In genomic region chr2:125055316-125055903, GRCm38 (mm10) we compare ENCODE assay signal across 16 mouse cellular contexts. TPM values are rescaled to one million over a fixed set of nuclear protein-coding genes. Genes with fewer than 3 reads are reported as not detected.
DNase-seq lines count a peak whose midpoint lies in the region; ATAC-seq and TF ChIP-seq lines count a peak whose summit lies in the region.
"Had no signal": no experiment of that assay in that cellular context is flagged by ENCODE, and none has a peak within 500 bp of the region (broad histone marks: within the 10 kb centered on the region; RNA-seq: fewer than 3 reads in every experiment).

No protein-coding gene starts in this region.

- DNase-seq in forebrain, postnatal 0 days: peak; percentile 14
- no peak for DNase-seq in liver, embryonic 14.5 days (ENCODE audit: low read depth in 3 of 3, low spot score in 3 of 3)
- DNase-seq in ES-E14 (ENCODE audit: low read depth, low spot score): no peak
- peak; percentile 12 for DNase-seq in induced T-regulatory cell, adult 2 months (ENCODE audit: low read depth)
- DNase-seq in urinary bladder, postnatal 10 days (ENCODE audit: low spot score): no peak
- DNase-seq in urinary bladder, postnatal 25 days (ENCODE audit: low spot score): no peak
- DNase-seq: adrenal gland, postnatal 25 days; cerebellum, adult 11-12 months; kidney, postnatal 10 days; left cerebral cortex, postnatal 4 days; thymus, adult 2 months had no signal

- H3K9me3 ChIP-seq in forebrain, postnatal 0 days (ENCODE audit: low read length): no peaks in the 10 kb centered on the region
- H3K9me3 ChIP-seq in forebrain, embryonic 16.5 days (ENCODE audit: control insufficient read depth, low read length): no peaks in the 10 kb centered on the region
- H3K9me3 ChIP-seq in liver, embryonic 14.5 days (ENCODE audit: control insufficient read depth, low read length): no peaks in the 10 kb centered on the region
- no peaks in the 10 kb centered on the region for H3K9me3 ChIP-seq in liver, embryonic 12.5 days (replicated peaks)
- no peaks in the 10 kb centered on the region for H3K9me3 ChIP-seq in ES-E14 (ENCODE audit: control insufficient read depth, insufficient read depth, low read depth, low read length)
- H3K9me3 ChIP-seq: lung, embryonic 15.5 days; midbrain, embryonic 13.5 days; neural tube, embryonic 12.5 days had no signal

- H3K36me3 ChIP-seq in forebrain, postnatal 0 days (ENCODE audit: insufficient read depth): no peaks in the 10 kb centered on the region
- no peaks in the 10 kb centered on the region for H3K36me3 ChIP-seq in forebrain, embryonic 16.5 days (ENCODE audit: control insufficient read depth, insufficient read depth)
- no peaks in the 10 kb centered on the region for H3K36me3 ChIP-seq in liver, embryonic 14.5 days (replicated peaks; ENCODE audit: control insufficient read depth, insufficient read depth, low read depth)
- H3K36me3 ChIP-seq in liver, embryonic 12.5 days: no peaks in the 10 kb centered on the region
- H3K36me3 ChIP-seq in ES-E14 (ENCODE audit: control insufficient read depth, insufficient read depth, low read length, poor library complexity, severe bottlenecking): no peaks in the 10 kb centered on the region
- H3K36me3 ChIP-seq: lung, embryonic 15.5 days; midbrain, embryonic 13.5 days; neural tube, embryonic 12.5 days had no signal

- H3K27ac ChIP-seq in forebrain, postnatal 0 days (ENCODE audit: low read depth, low read length): no peak overlapping the region
- H3K27ac ChIP-seq in forebrain, embryonic 16.5 days (ENCODE audit: low read length): no peak overlapping the region
- no peak overlapping the region for H3K27ac ChIP-seq in liver, embryonic 14.5 days
- no peak overlapping the region for H3K27ac ChIP-seq in liver, embryonic 12.5 days
- H3K27ac ChIP-seq in ES-E14 (ENCODE audit: insufficient read depth, low read depth, low read length, poor library complexity, severe bottlenecking): no peak overlapping the region
- H3K27ac ChIP-seq: lung, embryonic 15.5 days; midbrain, embryonic 13.5 days; neural tube, embryonic 12.5 days had no signal

- no peak for TF ChIP-seq EP300 in liver, embryonic 14.5 days (IDR thresholded peaks at IDR 0.05; ENCODE audit: low read depth)

- H3K4me3 ChIP-seq in forebrain, postnatal 0 days (ENCODE audit: low read depth, low read length): no peak overlapping the region
- no peak overlapping the region for H3K4me3 ChIP-seq in forebrain, embryonic 16.5 days (replicated peaks; ENCODE audit: low read length)
- H3K4me3 ChIP-seq in liver, embryonic 14.5 days (ENCODE audit: insufficient read depth in 1 of 2, low read depth in 2 of 2, low read length in 2 of 2): no peak overlapping the region
- no peak overlapping the region for H3K4me3 ChIP-seq in liver, embryonic 12.5 days
- no peak overlapping the region for H3K4me3 ChIP-seq in ES-E14 (ENCODE audit: insufficient read depth in 1 of 2, low read depth in 1 of 2, low read length in 2 of 2, poor library complexity in 1 of 2, severe bottlenecking in 1 of 2)
- H3K4me3 ChIP-seq: lung, embryonic 15.5 days; midbrain, embryonic 13.5 days; neural tube, embryonic 12.5 days had no signal

- H3K9ac ChIP-seq in forebrain, postnatal 0 days: no peak overlapping the region
- H3K9ac ChIP-seq in forebrain, embryonic 16.5 days (replicated peaks; ENCODE audit: low read depth, low read length): no peak overlapping the region
- no peak overlapping the region for H3K9ac ChIP-seq in liver, embryonic 14.5 days (replicated peaks)
- H3K9ac ChIP-seq in liver, embryonic 12.5 days: no peak overlapping the region
- no peak overlapping the region for H3K9ac ChIP-seq in ES-E14 (ENCODE audit: insufficient read depth, low read depth, low read length, poor library complexity, severe bottlenecking)
- H3K9ac ChIP-seq: lung, embryonic 15.5 days; midbrain, embryonic 13.5 days; neural tube, embryonic 12.5 days had no signal

- 0 out of 2 replicates have a peak, but pooled peaks have one; percentile 27 for TF ChIP-seq CTCF in forebrain, postnatal 0 days (IDR thresholded peaks at IDR 0.05; ENCODE audit: low read depth)
- TF ChIP-seq CTCF in liver, embryonic 14.5 days (IDR thresholded peaks at IDR 0.05; ENCODE audit: low read depth): peak; percentile 36

- ATAC-seq in forebrain, postnatal 0 days: no peak
- ATAC-seq in forebrain, embryonic 16.5 days: no peak
- no peak for ATAC-seq in liver, embryonic 14.5 days (ENCODE audit: insufficient read depth)
- ATAC-seq in liver, embryonic 12.5 days: no peak
- ATAC-seq: midbrain, embryonic 13.5 days had no signal

- no peak overlapping the region for H3K4me2 ChIP-seq in forebrain, postnatal 0 days (ENCODE audit: low read depth)
- no peak overlapping the region for H3K4me2 ChIP-seq in forebrain, embryonic 16.5 days (ENCODE audit: low read length)
- H3K4me2 ChIP-seq in liver, embryonic 14.5 days (ENCODE audit: low read depth): no peak overlapping the region
- H3K4me2 ChIP-seq in liver, embryonic 12.5 days: no peak overlapping the region
- H3K4me2 ChIP-seq: lung, embryonic 15.5 days; midbrain, embryonic 13.5 days; neural tube, embryonic 12.5 days had no signal

- 73% methylated on average over 7 of the region's 7 CpGs for WGBS in forebrain, postnatal 0 days
- WGBS in forebrain, embryonic 16.5 days: 79% methylated on average over 7 of the region's 7 CpGs
- 68% methylated on average over 7 of the region's 7 CpGs for WGBS in liver, embryonic 14.5 days (ENCODE audit: insufficient replicate concordance)
- 76% methylated on average over 7 of the region's 7 CpGs for WGBS in liver, embryonic 12.5 days (ENCODE audit: insufficient replicate concordance)

- no peaks in the 10 kb centered on the region for H3K4me1 ChIP-seq in forebrain, postnatal 0 days (ENCODE audit: insufficient read depth)
- no peaks in the 10 kb centered on the region for H3K4me1 ChIP-seq in forebrain, embryonic 16.5 days (replicated peaks; ENCODE audit: control insufficient read depth, insufficient read depth, low read length)
- H3K4me1 ChIP-seq in liver, embryonic 14.5 days (replicated peaks; ENCODE audit: control insufficient read depth in 2 of 2, insufficient read depth in 2 of 2, low read length in 1 of 2): no peaks in the 10 kb centered on the region
- no peaks in the 10 kb centered on the region for H3K4me1 ChIP-seq in liver, embryonic 12.5 days
- no peaks in the 10 kb centered on the region for H3K4me1 ChIP-seq in ES-E14 (ENCODE audit: control insufficient read depth in 2 of 2, insufficient read depth in 2 of 2, low read length in 2 of 2, poor library complexity in 1 of 2)
- H3K4me1 ChIP-seq: lung, embryonic 15.5 days; midbrain, embryonic 13.5 days; neural tube, embryonic 12.5 days had no signal

- in situ Hi-C loops in ES-E14 (cut with MboI; ENCODE audit: low sequenced_read_pairs in 2 of 2, unreplicated experiment in 2 of 2): loop anchor here (10.0 kb wide), 1 partner anchor 139 kb away; no protein-coding TSS in a partner anchor

- no peaks in the 10 kb centered on the region for H3K27me3 ChIP-seq in forebrain, postnatal 0 days (ENCODE audit: insufficient read depth, low read length)
- H3K27me3 ChIP-seq in forebrain, embryonic 16.5 days (replicated peaks; ENCODE audit: control insufficient read depth, insufficient read depth, low read length): no peaks in the 10 kb centered on the region
- H3K27me3 ChIP-seq in liver, embryonic 14.5 days (ENCODE audit: control insufficient read depth, insufficient read depth, low read length): no peaks in the 10 kb centered on the region
- no peaks in the 10 kb centered on the region for H3K27me3 ChIP-seq in liver, embryonic 12.5 days (replicated peaks)
- H3K27me3 ChIP-seq: lung, embryonic 15.5 days; midbrain, embryonic 13.5 days; neural tube, embryonic 12.5 days had no signal

TF ChIP-seq in ES-E14, 5 proteins besides CTCF, POLR2A, EP300 and RAD21:
- TF ChIP-seq ZC3H11A (IDR thresholded peaks at IDR 0.05; ENCODE audit: borderline replicate concordance, low read depth, low read length) (peak; percentile 78), HCFC1 (IDR thresholded peaks at IDR 0.05; ENCODE audit: borderline replicate concordance, insufficient read depth, low read length) (no peak)

RNA-seq across cellular contexts. Expression of gene Slc24a5, which starts 12.5 kb away (rescaled TPM):
- 0.15 TPM in 1 of 2 replicates, not detected in the other for total RNA-seq in forebrain, postnatal 0 days (2014; rRNA removed)
- polyA plus RNA-seq in forebrain, postnatal 0 days (2015; fragmentation: Nextera tagmentation; extraction: Ambion mirVana): 2.8 and 3.2 TPM in 2 replicates
- polyA plus RNA-seq in forebrain, embryonic 16.5 days (2015; fragmentation: Nextera tagmentation; extraction: Ambion mirVana): 4.0 and 4.7 TPM in 2 replicates
- polyA plus RNA-seq in liver, embryonic 14.5 days (2012; rRNA removed): 1.4 and 2.0 TPM in 2 replicates
- 7.0 and 8.4 TPM in 2 replicates for polyA plus RNA-seq in liver, embryonic 14.5 days (2014; fragmentation: Nextera tagmentation; extraction: Ambion mirVana)
- polyA plus RNA-seq in liver, embryonic 12.5 days (2016; fragmentation: Nextera tagmentation; extraction: Ambion mirVana): 10.5 and 12.5 TPM in 2 replicates
- 0.90 and 1.7 TPM in 2 replicates for total RNA-seq in ES-E14 (2012; rRNA removed)
- total RNA-seq: adrenal gland, postnatal 25 days; left cerebral cortex, postnatal 4 days had no signal
- polyA plus RNA-seq: thymus, adult 2 months had no signal

Comparison
In these comparisons a context has a peak if more than half of its experiments do, and no peak if none do; other contexts are left out.
1. DNase-seq: peak in forebrain, postnatal 0 days (single experiment) and induced T-regulatory cell, adult 2 months (single experiment); none in liver, embryonic 14.5 days (0 of 3), ES-E14 (single experiment), urinary bladder, postnatal 10 days (single experiment) and urinary bladder, postnatal 25 days (single experiment).